Mouse (Mus musculus): ENCODE results near the gene Vav3.

DNA sequence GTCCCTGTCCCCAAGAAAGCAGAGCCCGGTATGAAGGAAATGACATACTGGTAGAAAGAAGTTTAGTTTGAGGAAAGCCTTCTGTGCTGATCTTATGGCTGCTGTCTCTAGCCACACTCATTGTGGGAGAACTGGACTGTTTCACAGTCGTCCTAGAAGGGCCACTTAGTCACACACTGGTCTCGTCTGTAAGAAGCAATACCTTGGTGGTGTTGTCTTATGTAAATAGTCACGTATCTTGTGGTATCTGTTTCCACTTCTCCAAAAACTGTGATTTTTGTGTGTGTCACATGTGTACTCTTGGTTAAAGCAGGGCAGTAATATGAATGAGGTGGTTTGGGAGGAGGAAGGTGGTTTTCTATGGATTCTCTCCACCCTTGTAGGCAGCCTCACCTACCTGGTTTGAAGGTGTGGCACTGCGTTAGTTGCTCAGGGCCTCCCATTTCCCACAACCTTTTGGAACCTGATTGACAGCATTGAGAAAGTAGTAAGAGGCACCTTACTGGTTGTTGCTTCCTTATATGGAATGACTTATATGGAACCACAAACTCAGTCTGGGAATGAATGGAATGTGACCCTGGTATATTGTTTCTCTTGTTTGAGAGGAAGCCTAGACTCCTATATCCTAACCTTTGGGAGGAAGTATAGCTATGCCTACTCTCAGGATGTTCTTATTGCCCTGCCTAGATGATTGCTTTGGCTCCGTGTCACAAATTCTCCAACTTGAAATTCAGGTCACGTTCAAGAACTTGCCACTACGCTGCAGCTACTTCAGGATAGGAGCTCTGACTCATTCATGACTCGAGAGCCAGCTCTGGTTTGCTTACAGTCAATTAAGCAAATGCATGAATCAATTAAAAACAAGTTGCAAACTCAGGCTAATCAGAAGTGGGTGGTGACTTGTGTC lies 28.2 kb downstream of the Vav3 start:
- TF ChIP-seq POLR2A (IDR thresholded peaks at IDR 0.05; ENCODE audit: control insufficient read depth, low read depth, low read length), result no peak
- TF ChIP-seq CTCF (IDR thresholded peaks at IDR 0.05; ENCODE audit: control insufficient read depth, insufficient read depth, insufficient replicate concordance, low read depth, low read length), result no peak

All from testis, adult 2 months (tissue).